Comparison of ENCODE assay signal across 9 mouse cellular contexts in genomic region chr4:43114946-43115345, GRCm38 (mm10). TPM values are rescaled to one million over a fixed set of nuclear protein-coding genes. Genes with fewer than 3 reads are reported as not detected.
DNase-seq lines count a peak whose midpoint lies in the region; ATAC-seq and TF ChIP-seq lines count a peak whose summit lies in the region.
"Had no signal": no experiment of that assay in that cellular context is flagged by ENCODE, and none has a peak within 500 bp of the region (broad histone marks: within the 10 kb centered on the region; RNA-seq: fewer than 3 reads in every experiment).

No protein-coding gene starts in this region.

- no peak overlapping the region for H3K4me3 ChIP-seq in layer of hippocampus, adult 2 months
- H3K4me3 ChIP-seq in stomach, postnatal 0 days (ENCODE audit: low read depth, low read length) = no peak overlapping the region

- no peaks in the 10 kb centered on the region for H3K4me1 ChIP-seq in stomach, postnatal 0 days (replicated peaks; ENCODE audit: control insufficient read depth, insufficient read depth)

- no peak for TF ChIP-seq EP300 in stomach, postnatal 0 days (optimal IDR thresholded peaks at IDR 0.05)

- TF ChIP-seq CTCF in layer of hippocampus, adult 2 months (conservative IDR thresholded peaks at IDR 0.05) = peak; percentile 93
- TF ChIP-seq CTCF in stomach, postnatal 0 days (IDR thresholded peaks at IDR 0.05; ENCODE audit: low read depth) = peak; percentile 84

- no peaks in the 10 kb centered on the region for H3K27me3 ChIP-seq in stomach, postnatal 0 days (ENCODE audit: control insufficient read depth, insufficient read depth, low read length)

- H3K36me3 ChIP-seq in stomach, postnatal 0 days (ENCODE audit: control insufficient read depth, insufficient read depth, low read length) = no peaks in the 10 kb centered on the region
- H3K36me3 ChIP-seq: G1E had no signal

- H3K9ac ChIP-seq in stomach, postnatal 0 days (ENCODE audit: low read length) = no peak overlapping the region

- no peak overlapping the region for H3K27ac ChIP-seq in layer of hippocampus, adult 2 months
- no peak overlapping the region for H3K27ac ChIP-seq in stomach, postnatal 0 days (replicated peaks)

- no peak overlapping the region for H3K4me2 ChIP-seq in stomach, postnatal 0 days (replicated peaks; ENCODE audit: low read depth)

- no peak for ATAC-seq in stomach, postnatal 0 days (ENCODE audit: low FRiP score, low TSS enrichment)

- 20% methylated on average over 2 of the region's 2 CpGs for WGBS in stomach, postnatal 0 days

- no peaks in the 10 kb centered on the region for H3K9me3 ChIP-seq in stomach, postnatal 0 days (ENCODE audit: control insufficient read depth, low read length)
- H3K9me3 ChIP-seq: G1E had no signal

- DNase-seq in gastrocnemius, adult 18-20 months (ENCODE audit: low spot score) = peak; percentile 20
- DNase-seq in gastrocnemius, postnatal 25 days = no peak
- DNase-seq in B cell, adult 2 months = peak; percentile 29 to 38
- peak; percentile 58 for DNase-seq in c-Kit-positive CD71-positive TER-119-negative erythroid progenitor cells, embryonic 14.5 days (ENCODE audit: low read depth)
- peak; percentile 33 to 53 for DNase-seq in frontal cortex, postnatal 10 days (ENCODE audit: low spot score in 2 of 2)
- peak; percentile 55 to 61 for DNase-seq in layer of hippocampus, adult 2 months (ENCODE audit: low spot score in 2 of 2)
- peak; percentile 57 for DNase-seq in lung, postnatal 14 days
- peak; percentile 54 for DNase-seq in stomach, postnatal 0 days (ENCODE audit: low spot score)

RNA-seq across cellular contexts. Expression of gene Unc13b, which starts 56.2 kb away (rescaled TPM):
- total RNA-seq in gastrocnemius, adult 18-20 months (2021) = 1 to 10 TPM; 1.2 to 1.9 TPM
- 1 to 10 TPM; 2.9 to 3.0 TPM for total RNA-seq in gastrocnemius, postnatal 25 days (2021)
- total RNA-seq in layer of hippocampus, adult 2 months (2021) = 10 to 100 TPM; 41.7 to 45.7 TPM
- 3.2 and 4.5 TPM in 2 replicates for polyA plus RNA-seq in stomach, postnatal 0 days (2015; fragmentation: Nextera tagmentation; extraction: Ambion mirVana)

Comparison
In these comparisons a context has a peak if more than half of its experiments do, and no peak if none do; other contexts are left out.
1. RNA of gene Unc13b, which starts 56.2 kb away (total RNA-seq): 41.7 to 45.7 TPM in layer of hippocampus, adult 2 months; 2.9 to 3.0 TPM in gastrocnemius, postnatal 25 days and 1.2 to 1.9 TPM in gastrocnemius, adult 18-20 months; every median in the first group is over 10 times any median in the second.